Mouse (Mus musculus) lung, adult 2 months (tissue): ENCODE data around the gene Mmp27. TPM values are rescaled to one million over a fixed set of nuclear protein-coding genes. Genes with fewer than 3 reads are reported as not detected.

Experiments
- DNase-seq: peaks from one replicate; pipeline ENCODE4 v3.0.0; 2022
- H3K4me1 ChIP-seq: fragments of 200-500 bp; 2 replicates; pipeline ENCODE4 v1.6.1; 2011; ENCODE audit warnings: low read length; ENCODE audit not compliant: control insufficient read depth, insufficient read depth
- H3K4me3 ChIP-seq: fragments of 200-500 bp; replicated peaks from 2 replicates; pipeline ENCODE3; 2011; ENCODE audit warnings: low read depth, mild to moderate bottlenecking, control low read depth, low read length; ENCODE audit errors: extremely low read depth
- CTCF ChIP-seq: fragments of 200-500 bp; IDR thresholded peaks from 2 replicates; pipeline ENCODE4 v1.5.1; 2011; ENCODE audit warnings: mild to moderate bottlenecking, low read length, control low read depth; ENCODE audit not compliant: insufficient read depth
- POLR2A ChIP-seq: fragments of 200-500 bp; IDR thresholded peaks from 2 replicates; pipeline ENCODE4 v1.6.1; 2011; ENCODE audit warnings: low read depth, mild to moderate bottlenecking, control low read depth, low read length, borderline replicate concordance; ENCODE audit errors: extremely low read depth
- WGBS: fragments of 180-500 bp; shearing (Covaris S2); methylation state at CpG from one replicate; pipeline ENCODE4 v1.1.7; 2018; 5-methylcytosine and 5-hydroxymethylcytosine counted together
- polyA plus RNA-seq: library from polyadenylated mRNA; depleted of rRNA; stranded (reverse); fragments of >200 nt; gene quantifications from 2 replicates; pipeline ENCODE4 v1.2.3, GENCODE M21; 2012; rRNA removed

Gene Mmp27
- polyA plus RNA-seq, 1 experiment: 0.41 TPM

- WGBS: 3% methylated on average over 6 of the region's 6 CpGs
- TF ChIP-seq CTCF (peak; percentile 89), POLR2A (peak; percentile 41; the same call in 1 of the 2 replicates)
- H3K4me3 ChIP-seq: peak overlapping the region; percentile 75
- DNase-seq: peak; percentile 68
- no peaks in the 10 kb centered on the region; the same call in 1 of the 2 replicates for H3K4me1 ChIP-seq
Measured at GRCm38 (mm10) chr9:7594816-7595540, 23.8 kb downstream of the Mmp27 start.

- TF ChIP-seq POLR2A: no peak
- peak; percentile 84 for TF ChIP-seq CTCF
- peak; percentile 65 for DNase-seq
- H3K4me1 ChIP-seq: no peaks in the 10 kb centered on the region
- WGBS: under 1% methylated on average over 3 of the region's 3 CpGs
- no peak overlapping the region for H3K4me3 ChIP-seq
Measured at GRCm38 (mm10) chr9:7602982-7603742, 32.0 kb downstream of the Mmp27 start.

GRCm38 (mm10) chr9:7604005-7604404 is 32.8 kb downstream of the Mmp27 start:
- H3K4me3 ChIP-seq: no peak overlapping the region
- TF ChIP-seq POLR2A: no peak
- TF ChIP-seq CTCF: no peak
- H3K4me1 ChIP-seq: no peaks in the 10 kb centered on the region
- no peak for DNase-seq
- WGBS: 58% methylated on average over 6 of the region's 6 CpGs

GRCm38 (mm10) chr9:7605638-7606037 is 34.4 kb downstream of the Mmp27 start:
- WGBS: 88% methylated on average over 12 of the region's 12 CpGs
- no peak for DNase-seq
- TF ChIP-seq POLR2A: no peak
- no peak for TF ChIP-seq CTCF
- Histone ChIP-seq H3K4me3 (no peak overlapping the region), H3K4me1 (no peaks in the 10 kb centered on the region)

GRCm38 (mm10) chr9:7622582-7622981 is 51.4 kb downstream of the Mmp27 start:
- H3K4me1 ChIP-seq: no peaks in the 10 kb centered on the region
- H3K4me3 ChIP-seq: no peak overlapping the region
- WGBS: 78% methylated on average over 3 of the region's 3 CpGs
- DNase-seq: no peak
- TF ChIP-seq POLR2A (no peak), CTCF (no peak)

GRCm38 (mm10) chr9:7627931-7628330 is 56.7 kb downstream of the Mmp27 start, which contains the start of gene Mmp20:
Gene Mmp20 (plus strand): TSS chr9:7628231.
- Histone ChIP-seq H3K4me3 (no peak within 1 kb of the TSS), H3K4me1 (no peaks in the 10 kb centered on the region)
- TF ChIP-seq CTCF (no peak), POLR2A (no peak)
- no peak for DNase-seq

Other genes starting within 250 kb of the Mmp27 start
- gene Mmp12, start 227.0 kb upstream of the Mmp27 start, polyA plus RNA-seq: 0.89 and 1.8 TPM in 2 replicates
- gene Mmp1b, start 183.3 kb upstream of the Mmp27 start, polyA plus RNA-seq: not detected in 2 replicates
- gene Mmp3, start 125.6 kb upstream of the Mmp27 start, polyA plus RNA-seq: 5.7 and 7.6 TPM in 2 replicates
- not detected in 2 replicates for gene Mmp10, start 69.0 kb upstream of the Mmp27 start, polyA plus RNA-seq
- 0.81 and 1.7 TPM in 2 replicates for gene Mmp8, start 12.9 kb upstream of the Mmp27 start, polyA plus RNA-seq
- not detected in 2 replicates for gene Mmp20, start 56.8 kb downstream of the Mmp27 start, polyA plus RNA-seq
- not detected in 2 replicates for gene Mmp7, start 120.7 kb downstream of the Mmp27 start, polyA plus RNA-seq
- 83.3 and 89.8 TPM in 2 replicates for gene Tmem123, start 192.6 kb downstream of the Mmp27 start, polyA plus RNA-seq